Mouse (Mus musculus) left cerebral cortex, postnatal 4 days (tissue): Measurements from ENCODE around the gene Trp53i11. TPM values are rescaled to one million over a fixed set of nuclear protein-coding genes. Genes with fewer than 3 reads are reported as not detected.

Experiments used
- DNase-seq: peaks from one replicate; pipeline ENCODE4 v3.0.0-alpha.2; 2022
- intact Hi-C: fragments of 180-260 bp; cut with DNase I; formaldehyde crosslinking; loops from one replicate; pipeline ENCODE4 v1.15.1; 2025
- total RNA-seq, 2 experiments: library from RNA; stranded (reverse); gene quantifications; 2 replicates each; pipeline ENCODE4 v1.2.3; 2021

Trp53i11 gene
- total RNA-seq, 2 experiments from 2014 or later, result 89.0 to 93.9 TPM

DNA sequence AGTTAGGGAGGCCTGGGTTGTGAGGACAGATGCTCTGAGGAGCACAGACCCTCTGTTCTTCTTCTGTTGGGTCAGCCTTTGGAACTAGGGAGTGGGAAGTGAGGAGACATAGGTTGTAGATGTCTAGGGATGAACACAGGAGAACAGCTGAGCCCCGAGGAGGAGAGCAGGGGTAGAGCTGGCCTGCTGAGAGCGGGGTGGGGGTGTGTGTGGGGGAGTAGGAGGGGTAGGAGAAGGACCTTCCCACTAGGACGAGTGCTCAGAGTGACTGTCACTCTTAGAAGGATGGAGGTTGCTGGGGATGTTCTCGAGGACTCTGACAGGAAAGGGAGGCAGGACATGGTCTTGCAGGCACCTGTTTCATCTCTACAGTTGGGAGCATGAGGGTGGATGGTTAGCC, 6.5 kb downstream of the Trp53i11 start:
- intact Hi-C loops, result no loop called here
- DNase-seq, result no peak

DNA sequence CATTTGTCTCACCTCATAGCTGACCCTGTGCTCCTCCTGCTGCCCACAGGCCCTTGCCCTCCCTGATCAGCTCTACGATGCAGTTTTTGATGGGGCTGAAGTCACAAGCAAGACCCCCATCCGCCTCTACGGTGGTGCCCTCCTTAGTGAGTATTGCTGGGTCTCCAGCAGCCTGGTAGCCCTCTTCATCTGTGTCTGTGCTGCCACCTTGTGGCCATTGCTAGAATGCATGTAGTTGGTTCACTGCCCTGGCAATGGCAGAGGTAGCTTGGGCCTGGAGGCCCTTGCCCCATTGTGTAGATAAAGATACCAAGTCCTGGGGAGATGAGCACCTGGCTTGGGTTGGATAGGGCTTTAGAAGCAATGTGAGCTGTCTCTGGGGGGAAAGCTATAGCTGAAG, 11.5 kb downstream of the Trp53i11 start:
- peak; percentile 96 for DNase-seq
- intact Hi-C loops, result loop anchor here (2.0 to 5.0 kb wide), 2 partner anchors 130 to 297 kb away; no protein-coding TSS in a partner anchor

DNA sequence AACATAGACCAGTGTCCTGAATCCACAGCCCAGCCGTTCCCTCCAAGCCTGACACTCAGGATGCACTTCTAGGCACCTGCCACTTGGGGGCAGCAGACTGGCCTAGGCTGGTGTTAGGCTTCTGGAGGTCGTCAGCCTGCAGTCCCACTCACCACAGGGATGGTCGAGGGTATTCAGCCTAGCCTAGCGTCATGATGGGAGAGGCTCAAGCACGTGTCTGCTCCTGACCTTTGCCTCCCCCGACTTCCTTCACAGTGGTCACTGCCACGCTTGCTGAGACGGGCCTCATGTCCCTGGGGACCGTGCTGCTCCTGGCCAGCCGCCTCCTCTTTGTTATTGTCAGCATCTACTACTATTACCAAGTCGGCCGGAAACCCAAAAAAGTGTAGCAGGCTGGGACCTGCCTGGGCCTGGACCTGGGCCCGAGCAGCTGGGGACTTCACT, 12.2 kb downstream of the Trp53i11 start:
- peak; percentile 61 for DNase-seq
- intact Hi-C loops, result loop anchor here (2.0 to 5.0 kb wide), 2 partner anchors 131 to 297 kb away; no protein-coding TSS in a partner anchor

DNA sequence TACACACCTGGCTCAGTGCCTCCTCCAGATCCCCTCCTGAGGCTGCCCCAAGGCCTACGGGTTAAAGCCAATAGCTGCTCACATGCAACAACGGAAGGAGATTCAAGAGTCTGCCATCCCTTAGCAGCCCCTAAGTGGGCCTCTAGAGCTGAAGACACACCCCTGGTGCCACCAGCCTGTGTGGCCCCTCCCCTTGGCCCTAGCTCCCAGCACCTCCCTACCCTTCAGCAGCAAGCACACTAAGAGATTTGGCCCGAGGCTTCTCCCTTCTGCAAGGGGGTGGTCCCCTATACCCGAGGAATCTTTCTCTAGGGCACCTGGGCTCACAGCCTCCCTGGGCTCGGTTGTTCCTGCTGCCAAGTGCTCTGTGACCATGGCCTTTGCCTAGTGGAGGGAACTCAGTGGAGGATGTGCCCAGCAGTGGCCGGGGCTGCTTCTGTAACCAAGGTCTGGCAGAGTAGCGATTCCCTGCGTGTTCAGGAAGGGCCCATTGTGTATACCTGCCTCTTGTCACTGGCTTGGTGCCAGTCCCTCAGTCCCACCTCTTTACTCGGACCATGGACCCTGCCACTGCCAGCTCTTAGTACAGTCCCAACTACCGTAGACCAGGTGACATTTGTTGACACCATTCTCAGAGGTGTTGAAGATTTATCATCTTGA, 13.5 kb downstream of the Trp53i11 start:
- intact Hi-C loops, result no loop called here
- DNase-seq, result no peak

DNA sequence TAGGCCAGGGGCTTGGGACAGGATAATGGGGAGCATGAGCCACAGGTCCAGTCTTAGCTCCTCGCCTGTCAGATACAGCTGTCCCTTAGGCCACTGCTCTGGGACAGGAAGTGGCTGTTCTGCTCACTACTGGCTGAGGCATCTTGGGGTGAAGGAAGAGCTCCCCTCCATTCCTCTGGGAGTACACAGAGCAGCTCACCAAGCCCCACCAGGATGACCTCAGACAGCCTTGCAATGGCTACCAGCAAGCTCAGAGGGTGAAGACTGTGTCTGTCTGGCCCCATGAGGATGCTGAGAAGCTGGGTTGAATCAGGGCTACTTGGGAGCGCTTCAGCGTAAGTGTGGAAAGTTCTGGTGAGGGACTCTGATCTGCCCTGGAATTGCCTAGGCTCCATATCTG, 14.6 kb downstream of the Trp53i11 start:
- intact Hi-C loops, result no loop called here
- DNase-seq, result no peak

DNA sequence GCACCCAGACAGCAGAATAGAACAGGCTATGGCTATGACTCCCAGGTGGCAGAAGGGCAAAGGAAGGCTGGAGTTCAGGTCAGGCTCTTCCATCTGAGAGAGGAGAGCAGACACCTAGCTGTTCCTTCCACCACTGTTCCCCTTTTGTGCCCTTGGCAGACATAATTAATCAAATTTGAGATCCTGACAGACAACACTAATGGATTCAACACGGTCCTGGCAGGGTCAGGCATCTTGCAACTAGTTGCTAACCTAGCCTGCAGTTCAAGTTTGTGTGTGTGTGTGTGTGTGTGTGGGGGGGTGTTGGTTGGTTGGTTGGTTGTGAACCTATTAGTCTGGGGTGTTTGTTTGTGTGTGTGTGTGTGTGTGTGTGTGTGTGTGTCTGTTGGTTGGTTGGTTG, 15.4 kb downstream of the Trp53i11 start:
- no peak for DNase-seq
- intact Hi-C loops, result no loop called here

DNA sequence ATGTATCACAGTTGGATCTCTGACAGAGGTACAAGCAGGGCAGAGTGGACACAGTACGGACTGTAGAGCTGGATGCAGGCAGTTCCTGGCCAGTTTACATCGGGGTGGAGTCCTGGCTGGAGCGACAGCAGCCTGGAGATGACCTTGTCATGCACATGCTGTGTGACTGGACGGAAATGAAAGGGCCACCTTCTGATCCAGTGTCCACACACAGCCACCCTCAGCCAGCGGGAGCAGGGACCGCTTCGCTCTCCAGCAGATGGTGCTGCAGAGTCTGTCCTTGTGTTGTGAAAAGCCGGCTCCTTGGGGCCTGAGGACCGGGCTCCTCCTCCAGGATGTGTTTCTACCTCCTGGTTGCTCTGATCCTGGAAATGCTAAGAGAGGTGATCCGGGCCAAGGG, 16.3 kb downstream of the Trp53i11 start:
- intact Hi-C loops, result no loop called here
- DNase-seq, result peak; percentile 76

DNA sequence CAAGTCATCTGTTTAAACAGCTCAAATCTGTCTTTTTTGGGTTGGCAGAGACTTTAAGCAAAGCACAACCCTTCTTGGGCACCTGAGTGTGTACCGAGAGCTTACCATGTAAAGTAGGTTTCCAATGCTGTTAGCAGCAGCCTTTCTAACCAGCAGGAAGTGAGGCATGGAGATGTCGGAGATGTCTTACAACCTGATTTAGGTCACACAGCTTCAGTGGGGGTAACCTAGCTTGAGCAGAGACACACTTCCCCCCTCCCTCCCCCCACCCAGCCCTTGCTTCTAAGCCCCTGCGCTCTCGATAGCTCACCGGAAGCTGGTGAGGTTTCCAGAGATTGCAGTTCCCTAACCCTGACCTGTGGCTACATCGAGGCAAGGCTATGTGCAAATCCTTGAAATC, 17.2 kb downstream of the Trp53i11 start:
- intact Hi-C loops, result no loop called here

DNA sequence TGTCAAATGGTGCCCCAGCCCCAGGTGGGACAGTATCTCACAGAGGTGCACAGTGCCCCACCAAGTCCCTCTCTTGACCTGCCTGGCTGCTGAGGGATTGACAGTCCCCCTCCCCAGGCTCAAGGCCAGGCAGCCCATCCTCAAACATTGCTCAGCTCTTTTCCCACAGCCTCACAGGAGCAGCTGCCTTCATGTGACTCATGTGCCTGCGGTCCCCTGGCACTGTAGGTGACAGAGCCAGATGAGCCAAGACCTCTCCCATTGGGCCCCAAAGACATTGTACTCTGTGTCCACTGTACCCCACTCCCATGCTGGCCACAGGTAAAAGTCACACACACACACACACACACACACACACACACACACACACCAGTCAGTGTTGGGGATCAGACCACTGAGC, 18.8 kb downstream of the Trp53i11 start:
- intact Hi-C loops, result no loop called here
- no peak for DNase-seq

More for the DNA sequence above, 17.2 kb downstream of the Trp53i11 start:
- no peak for DNase-seq

DNA sequence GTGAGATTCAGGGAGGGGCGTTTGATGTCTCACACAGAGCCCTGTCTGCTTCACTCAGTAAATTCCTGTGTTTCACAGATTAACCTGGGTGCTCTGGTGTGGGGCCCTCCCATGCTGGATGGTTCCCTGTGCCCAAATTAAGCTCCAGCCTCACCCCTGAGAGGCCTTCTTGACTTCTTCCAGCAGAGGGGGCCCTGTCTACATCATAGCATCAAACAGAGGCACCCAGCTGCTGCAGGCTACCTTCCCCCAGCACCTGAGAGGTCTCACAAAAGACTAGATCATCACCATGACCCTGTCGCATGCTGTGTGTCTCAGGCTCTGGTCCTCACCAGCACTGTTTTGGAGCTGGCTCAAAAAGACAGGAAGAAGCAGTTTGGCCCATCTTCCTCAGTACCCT, 25.0 kb downstream of the Trp53i11 start:
- intact Hi-C loops, result no loop called here
- DNase-seq, result no peak

DNA sequence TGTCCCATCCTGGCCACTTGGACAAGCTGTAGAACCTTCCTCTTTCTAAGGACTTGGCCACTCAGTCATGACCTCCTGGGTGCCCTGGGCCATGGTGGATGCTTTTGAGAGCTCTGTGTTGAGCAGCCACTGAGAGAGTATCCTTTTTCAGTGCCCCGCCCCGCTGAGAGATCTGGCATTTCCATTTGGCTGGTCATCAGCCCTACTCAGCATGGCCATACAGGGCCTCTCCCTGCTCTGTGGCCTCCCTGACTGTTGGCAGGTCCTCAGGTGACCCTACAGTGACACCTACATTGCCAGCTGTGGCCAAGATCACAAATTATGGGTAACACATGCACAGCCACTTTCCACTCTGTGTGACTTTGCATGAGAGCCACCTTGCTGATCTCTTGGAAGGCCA, 25.5 kb downstream of the Trp53i11 start:
- no peak for DNase-seq
- intact Hi-C loops, result no loop called here

DNA sequence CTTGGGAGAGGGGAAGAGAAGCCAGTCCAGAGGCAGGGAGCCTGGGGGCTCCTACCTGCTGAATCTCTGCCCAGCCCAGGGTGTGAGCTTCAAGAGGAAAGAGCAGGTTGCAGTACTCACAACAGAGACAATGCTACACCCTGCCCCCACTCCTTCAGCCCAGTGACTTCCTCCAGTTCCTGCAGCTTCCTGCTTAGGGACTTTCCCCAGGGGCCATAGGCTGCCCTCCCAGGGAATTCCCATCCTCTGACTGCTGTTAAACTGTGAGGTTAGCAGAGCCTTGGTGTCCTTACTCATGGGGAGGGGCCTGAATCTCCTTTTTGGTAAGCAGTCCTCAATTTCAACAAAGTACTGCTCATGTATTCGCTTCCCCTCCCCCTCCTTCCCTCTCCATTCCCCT, 26.8 kb downstream of the Trp53i11 start:
- intact Hi-C loops, result no loop called here
- DNase-seq, result no peak

DNA sequence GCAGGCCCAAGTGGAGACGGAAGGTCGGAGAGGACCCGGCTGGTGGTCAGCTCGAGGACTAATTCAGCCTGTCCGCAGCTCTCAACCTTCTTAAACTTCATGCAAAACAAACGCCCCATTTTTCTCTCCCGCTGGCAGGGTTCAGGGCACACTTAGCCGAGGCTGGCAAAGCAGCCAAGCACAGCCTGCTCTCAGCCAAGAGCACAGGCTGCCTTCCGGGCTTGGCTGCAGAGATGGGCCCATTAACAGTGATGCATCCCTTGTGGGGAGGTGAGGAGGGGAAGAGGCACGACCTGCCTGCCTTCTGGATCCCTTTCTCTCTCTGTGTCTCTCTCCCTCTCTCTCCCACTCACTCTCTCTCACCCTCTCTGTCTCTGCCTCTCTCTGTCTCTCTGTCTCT, 28.4 kb downstream of the Trp53i11 start:
- intact Hi-C loops, result loop anchor here (2.0 to 5.0 kb wide), 2 partner anchors 203 to 257 kb away; no protein-coding TSS in a partner anchor
- DNase-seq, result no peak

DNA sequence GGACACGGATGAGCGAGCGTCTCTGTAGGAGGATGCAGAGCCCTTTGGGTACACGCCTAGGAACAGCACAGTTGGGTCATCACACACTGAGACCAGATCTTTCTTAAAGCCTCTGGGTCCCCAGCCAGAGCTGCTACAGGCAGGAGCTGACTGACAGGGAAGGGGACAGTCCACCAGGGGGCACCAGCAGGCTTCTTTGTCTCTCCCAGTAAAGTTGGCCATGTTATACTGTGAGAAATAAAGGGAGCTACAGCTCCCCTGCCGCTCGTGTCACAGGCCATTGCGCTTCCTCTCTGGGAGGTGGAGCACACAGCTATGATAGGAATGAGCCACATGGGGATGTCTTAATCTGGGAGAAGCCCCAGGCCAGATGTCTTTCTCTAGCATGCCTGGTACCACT, 29.7 kb downstream of the Trp53i11 start:
- intact Hi-C loops, result loop anchor here (2.0 to 5.0 kb wide), 2 partner anchors 202 to 255 kb away; no protein-coding TSS in a partner anchor
- peak; percentile 95 for DNase-seq

DNA sequence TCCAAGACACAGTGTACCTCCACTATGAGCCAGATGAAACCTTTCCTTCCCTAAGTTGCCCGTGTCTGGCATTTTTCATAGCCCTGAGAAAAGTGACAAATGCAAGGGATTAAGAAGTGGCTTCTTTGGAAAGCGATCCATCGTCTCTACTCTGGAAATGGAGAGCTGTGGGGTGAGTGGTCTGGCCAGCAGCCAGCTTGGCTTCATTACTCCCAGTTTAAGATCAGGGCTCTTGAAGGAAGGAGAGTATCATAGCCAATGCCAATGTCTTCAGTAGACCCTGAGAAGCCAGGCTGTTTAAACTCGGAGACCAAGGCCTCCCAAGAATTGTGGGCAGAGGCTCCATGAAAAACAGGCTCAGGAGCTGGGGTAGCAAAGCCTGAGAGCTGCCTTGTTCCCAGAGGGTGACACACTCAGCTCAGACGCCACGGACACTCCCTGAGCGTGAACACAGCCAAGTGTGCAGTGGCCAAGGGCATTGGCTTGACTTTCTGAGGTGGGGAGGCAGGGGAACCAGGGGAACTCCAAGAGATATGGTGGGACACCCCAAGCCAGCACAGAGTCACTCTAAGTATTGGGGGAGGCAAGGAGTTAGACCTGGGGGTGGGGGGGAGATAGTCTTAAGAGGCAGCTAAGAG, 31.1 kb downstream of the Trp53i11 start:
- DNase-seq, result no peak
- intact Hi-C loops, result loop anchor here (2.0 to 5.0 kb wide), 2 partner anchors 114 to 254 kb away; no protein-coding TSS in a partner anchor

DNA sequence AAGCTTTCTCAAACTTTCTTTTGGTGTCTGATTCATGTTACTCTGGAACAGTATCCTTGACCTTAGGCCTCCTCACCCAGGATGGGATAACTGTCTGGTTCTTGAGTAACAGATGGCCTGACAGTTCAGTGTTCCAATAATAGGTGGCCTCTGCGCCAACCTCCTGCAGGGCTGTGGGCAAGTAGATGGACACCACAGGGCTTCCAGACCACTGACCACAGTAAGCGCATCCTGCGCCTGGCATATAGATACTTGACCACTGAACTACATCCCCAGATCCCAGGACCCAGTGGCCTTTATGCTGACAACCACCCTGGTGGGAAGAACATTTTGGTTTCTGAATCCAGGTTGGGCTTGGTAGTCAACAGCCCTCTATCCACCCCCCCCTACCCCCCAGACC, 32.2 kb downstream of the Trp53i11 start:
- intact Hi-C loops, result loop anchor here (2.0 to 5.0 kb wide), 2 partner anchors 113 to 253 kb away; no protein-coding TSS in a partner anchor

DNA sequence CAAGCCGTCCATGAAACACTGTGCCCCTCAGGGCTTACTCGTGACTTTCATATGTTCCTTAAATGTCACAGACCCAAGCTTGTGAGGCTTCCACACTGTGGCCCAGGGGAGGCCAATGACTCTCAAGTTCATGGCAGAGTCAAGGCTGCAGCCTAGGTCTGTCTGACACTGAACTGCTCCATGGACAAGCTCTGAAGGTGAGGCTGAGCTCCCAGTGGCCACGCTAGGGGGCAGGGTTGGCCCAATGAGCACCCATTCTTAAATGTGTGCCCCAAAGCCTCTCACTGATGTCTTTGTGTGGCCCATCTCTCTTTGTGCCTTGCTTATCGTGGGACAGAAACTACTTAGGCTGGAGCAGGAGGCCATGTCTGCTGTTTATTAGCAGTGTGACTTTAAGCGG, 33.1 kb downstream of the Trp53i11 start:
- no peak for DNase-seq
- intact Hi-C loops, result no loop called here

More for the DNA sequence above, 32.2 kb downstream of the Trp53i11 start:
- no peak for DNase-seq

DNA sequence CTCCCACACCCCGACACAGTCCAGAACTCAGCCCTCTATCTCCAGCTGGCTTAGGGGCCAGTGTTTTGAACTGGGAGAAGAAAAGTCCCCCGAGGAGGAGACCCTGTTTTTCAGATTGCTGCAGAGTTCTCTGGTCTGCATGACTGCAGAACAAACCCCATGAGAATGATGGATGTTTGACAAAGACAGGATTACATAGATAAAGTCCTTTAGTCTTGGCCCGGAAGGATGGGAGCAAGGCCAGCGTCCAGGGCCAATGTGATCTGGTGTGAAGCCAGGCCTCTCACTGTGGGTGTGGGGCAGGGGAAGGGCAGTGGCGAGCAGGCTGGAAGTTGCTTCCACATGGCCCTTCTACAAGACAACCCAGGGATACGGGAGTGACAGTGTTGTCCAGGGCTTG, 36.1 kb downstream of the Trp53i11 start:
- peak; percentile 45 for DNase-seq
- intact Hi-C loops, result no loop called here

DNA sequence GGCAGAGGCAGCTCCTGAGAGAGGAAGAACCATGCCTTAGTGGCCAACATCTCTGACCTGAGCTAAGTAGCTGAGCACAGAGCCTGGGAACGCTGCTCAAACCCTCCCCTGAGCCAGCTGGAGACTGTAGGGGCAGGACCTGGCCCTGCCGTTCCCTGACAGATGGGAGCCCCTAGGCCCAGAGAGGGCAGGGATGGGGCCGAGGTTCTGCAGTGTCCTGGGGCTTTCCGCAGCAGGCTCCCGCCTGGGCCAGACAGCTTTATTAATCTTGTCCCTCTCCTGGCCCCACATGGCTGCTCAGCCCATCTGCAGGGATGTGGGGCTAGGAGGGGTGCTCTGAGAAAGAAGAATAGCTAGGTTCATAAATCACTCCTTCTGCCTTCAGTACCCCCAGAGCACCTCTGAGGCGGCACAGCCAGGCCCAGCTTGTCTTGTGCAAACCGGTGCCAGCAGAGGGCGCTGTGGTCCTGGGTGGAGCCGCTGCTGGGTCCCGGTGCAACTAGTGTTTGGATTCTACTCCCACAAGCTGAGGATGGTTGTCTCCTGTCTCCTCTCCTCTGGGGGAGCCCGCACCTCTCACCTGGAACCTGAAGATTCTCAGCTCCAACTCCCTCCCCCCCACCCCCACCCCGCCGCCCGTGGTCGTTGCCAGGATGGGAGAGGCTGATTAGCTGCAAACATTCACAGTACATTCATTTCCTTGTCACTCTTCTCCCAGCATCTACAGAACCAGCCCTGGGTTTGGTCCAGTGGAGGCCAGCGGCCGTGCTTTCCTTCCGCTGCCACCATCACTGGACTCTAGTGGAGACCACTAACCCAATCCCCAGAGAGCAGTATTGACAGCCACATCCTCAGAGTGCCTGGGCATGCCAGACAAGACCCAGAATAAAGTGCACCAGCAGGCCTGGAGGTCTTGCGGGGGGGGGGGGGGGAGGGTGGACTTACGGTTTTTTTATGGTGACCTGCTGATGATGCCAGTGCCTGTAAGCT, 39.6 kb downstream of the Trp53i11 start:
- intact Hi-C loops, result no loop called here
- peak; percentile 95 for DNase-seq

DNA sequence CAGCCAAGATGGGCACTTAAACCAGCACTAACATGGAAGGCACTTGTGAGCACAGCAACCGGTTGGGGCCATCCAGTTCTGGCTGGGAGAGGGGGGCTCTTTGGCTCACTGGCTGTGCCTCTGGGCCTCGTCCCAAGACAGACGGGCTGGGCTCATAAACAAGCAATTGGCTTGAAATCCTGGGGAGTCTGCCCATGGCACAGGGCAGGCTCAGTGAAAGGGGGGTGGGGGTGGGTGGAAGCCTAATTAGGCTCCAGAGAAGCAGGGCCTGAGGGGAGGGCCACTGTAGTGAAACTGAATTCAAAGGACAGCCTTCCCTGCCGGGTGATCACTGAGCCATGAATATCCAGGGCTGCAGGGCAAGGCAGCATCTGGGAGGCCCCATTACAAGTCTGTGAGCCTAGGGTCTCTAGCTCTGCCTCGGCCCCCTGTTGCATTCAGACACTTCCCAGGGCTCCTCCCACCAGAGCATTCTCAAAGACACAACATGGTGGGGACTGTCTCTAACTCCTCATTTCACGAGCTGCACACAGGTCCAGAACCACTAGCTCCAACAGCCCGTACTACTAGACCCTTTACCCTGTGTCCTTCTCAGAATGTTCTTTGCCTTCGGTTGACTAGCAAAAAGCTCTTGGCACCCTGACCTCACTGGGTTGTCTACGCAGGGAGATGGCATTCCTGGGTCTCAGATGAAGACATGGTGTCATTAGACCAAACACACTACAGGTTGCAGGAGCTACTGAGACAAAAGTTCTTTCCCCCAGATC, 40.5 kb downstream of the Trp53i11 start:
- DNase-seq, result peak; percentile 88
- intact Hi-C loops, result no loop called here
